Mouse (Mus musculus) lung, embryonic 14.5 days (tissue): ENCODE measurements around the gene Cox6a1. TPM values are rescaled to one million over a fixed set of nuclear protein-coding genes. Genes with fewer than 3 reads are reported as not detected.
A peak's percentile ranks its signal among the peaks of the same experiment; 100 is the strongest.
"Not testable (repeated sequence)": the region's sequence is repeated elsewhere in the genome, so short reads cannot be mapped to it uniquely, and the experiment has no call there.

Experiments used
- ATAC-seq: fragments of 200-750 bp; cut with Nextera tagmentation; 2 replicates; pipeline ENCODE4 v1.8.0; 2017; ENCODE audit warnings: mild to moderate bottlenecking, moderate TSS enrichment, moderate library complexity; ENCODE audit not compliant: insufficient read depth
- DNase-seq: peaks from one replicate; pipeline ENCODE4 v3.0.0-alpha.2; 2015
- H3K27ac ChIP-seq: fragments of 300-500 bp; sonication (generic); 2 replicates; pipeline ENCODE4 v1.5.1; 2014; ENCODE audit warnings: low read depth, mild to moderate bottlenecking, moderate library complexity
- H3K27me3 ChIP-seq: fragments of 300-500 bp; sonication (generic); 2 replicates; pipeline ENCODE4 v1.6.1; 2014; ENCODE audit warnings: low read length, control low read depth; ENCODE audit not compliant: insufficient read depth
- H3K36me3 ChIP-seq: fragments of 300-500 bp; sonication (generic); 2 replicates; pipeline ENCODE4 v1.6.1; 2014; ENCODE audit warnings: control low read depth; ENCODE audit not compliant: insufficient read depth
- H3K4me1 ChIP-seq: fragments of 300-500 bp; sonication (generic); 2 replicates; pipeline ENCODE4 v1.6.1; 2014; ENCODE audit warnings: antibody characterized with exemption, control low read depth; ENCODE audit not compliant: insufficient read depth
- H3K4me2 ChIP-seq: fragments of 300-500 bp; sonication (generic); 2 replicates; pipeline ENCODE4 v1.6.1; 2014; ENCODE audit warnings: mild to moderate bottlenecking
- H3K4me3 ChIP-seq: fragments of 300-500 bp; sonication (generic); 2 replicates; pipeline ENCODE4 v1.5.1; 2014; ENCODE audit warnings: low read depth, low read length
- H3K9ac ChIP-seq: fragments of 300-500 bp; sonication (generic); 2 replicates; pipeline ENCODE4 v1.6.1; 2014
- H3K9me3 ChIP-seq: fragments of 300-500 bp; sonication (generic); 2 replicates; pipeline ENCODE4 v1.6.1; 2016; ENCODE audit warnings: low read depth, low read length, control low read depth
- CTCF ChIP-seq: IDR thresholded peaks from 2 replicates; pipeline ENCODE4 v1.5.1; 2016; ENCODE audit warnings: antibody characterized with exemption, low read depth
- WGBS: fragments of 180-500 bp; shearing (Covaris S2); extraction: QIAGEN DNeasy Blood & Tissue Kit; methylation state at CpG from one replicate; pipeline ENCODE4 v1.1.7; 2014; 5-methylcytosine and 5-hydroxymethylcytosine counted together
- polyA plus RNA-seq: library from polyadenylated mRNA; unstranded; fragments of >200 nt; fragmentation: Nextera tagmentation; extraction: Ambion mirVana; gene quantifications from 2 replicates; pipeline ENCODE4 v1.2.1, GENCODE M21; 2014

Gene Cox6a1
- 842 and 846 TPM in 2 replicates for polyA plus RNA-seq

- Histone ChIP-seq H3K4me2 (peak within 1 kb of the TSS; percentile 87), H3K9me3 (no peaks in the 10 kb centered on the region; the same call in 1 of the 2 replicates), H3K9ac (peak within 1 kb of the TSS; percentile 71), H3K4me3 (peak within 1 kb of the TSS; percentile 91), H3K27ac (peak within 1 kb of the TSS; percentile 67), H3K36me3 (peaks cover 29% of the 10 kb centered on the region), H3K4me1 (peaks cover 4% of the 10 kb centered on the region; the same call in 1 of the 2 replicates), H3K27me3 (no peaks in the 10 kb centered on the region)
- DNase-seq (peak; percentile 100), ATAC-seq (peak; percentile 92)
- TF ChIP-seq CTCF, result peak; percentile 35; the same call in 1 of the 2 replicates
- under 1% methylated on average over 73 of the region's 74 CpGs for WGBS
These were observed at the start of gene Cox6a1 for GRCm38 (mm10) chr5:115348546-115349224. Gene Cox6a1 (minus strand): TSS chr5:115348981.

DNA sequence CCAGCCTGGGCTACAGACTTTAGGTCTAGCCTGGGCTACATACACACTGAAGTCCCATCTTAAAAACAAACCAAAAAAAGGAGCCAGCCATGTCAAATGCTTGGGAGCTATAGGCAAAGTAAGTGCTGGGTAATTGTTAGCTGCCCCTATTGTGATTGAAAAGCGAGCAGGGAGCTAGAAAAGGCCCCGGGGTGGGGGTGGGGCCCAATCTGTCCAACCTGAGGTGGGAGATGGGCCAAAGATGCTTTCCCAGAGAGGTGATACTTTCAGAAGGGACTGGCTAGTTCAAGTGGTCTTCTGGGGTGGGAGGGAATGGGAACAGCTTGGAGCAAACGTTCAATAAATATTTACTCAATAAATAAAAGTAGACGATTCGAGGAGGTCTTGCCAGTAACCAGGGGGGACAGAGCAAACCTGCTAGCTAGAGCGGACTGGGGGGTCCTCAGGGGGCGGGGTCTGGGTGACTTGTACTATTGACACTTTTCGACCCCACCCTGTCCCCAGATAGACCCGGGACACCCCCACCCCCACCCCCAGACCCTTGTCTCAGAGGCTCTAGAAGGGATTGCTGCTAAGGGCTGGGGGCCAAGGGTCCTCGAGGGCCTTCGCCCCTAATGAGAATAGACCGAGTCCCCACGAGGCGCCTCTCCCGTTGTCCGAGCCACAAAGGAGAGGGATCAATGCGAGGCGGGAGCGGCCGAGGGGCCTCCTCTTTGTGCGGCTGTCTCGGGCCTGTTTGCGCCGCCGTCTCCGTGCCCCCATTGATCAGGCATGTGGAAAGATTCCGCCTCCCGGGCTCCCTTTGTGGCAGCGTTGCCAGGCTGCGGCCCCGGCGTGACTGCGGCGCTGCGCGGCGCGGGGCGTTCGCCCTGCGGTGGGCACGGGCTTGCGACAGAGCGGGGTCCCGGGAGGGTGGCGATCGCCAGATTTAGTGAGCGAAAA is 49.3 kb upstream of the Cox6a1 start:
- 3% methylated on average over 48 of the region's 48 CpGs for WGBS
- H3K4me2 ChIP-seq, result peak overlapping the region; percentile 87
- no peaks in the 10 kb centered on the region for H3K27me3 ChIP-seq
- no peaks in the 10 kb centered on the region for H3K9me3 ChIP-seq
- peak overlapping the region; percentile 39 for H3K4me3 ChIP-seq
- ATAC-seq, result peak; percentile 46; the same call in 1 of the 2 replicates
- H3K9ac ChIP-seq, result peak overlapping the region; percentile 73
- no peak overlapping the region for H3K27ac ChIP-seq
- no peak for TF ChIP-seq CTCF
- DNase-seq, result peak; percentile 59
- no peaks in the 10 kb centered on the region for H3K4me1 ChIP-seq
- H3K36me3 ChIP-seq, result no peaks in the 10 kb centered on the region

DNA sequence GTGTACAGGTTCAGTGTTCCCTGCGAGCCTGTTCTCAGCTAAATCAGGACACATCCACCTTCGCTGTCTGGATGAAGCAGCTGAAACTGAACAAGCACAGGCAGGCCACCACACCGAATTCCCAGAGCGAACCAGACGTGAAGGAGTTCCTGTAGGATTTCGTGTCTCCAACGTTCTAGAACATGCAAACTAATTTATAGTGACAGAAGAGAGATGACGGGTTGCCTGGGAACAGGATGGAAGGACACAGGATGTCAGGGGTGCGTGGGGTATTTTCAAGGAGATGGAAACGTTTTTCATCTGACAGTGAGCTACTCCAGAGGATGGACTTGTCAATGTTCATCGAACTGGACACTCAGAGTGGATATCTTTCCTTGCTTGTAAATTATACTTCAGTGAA is 47.9 kb upstream of the Cox6a1 start:
- no peak for ATAC-seq
- WGBS, result 60% methylated on average over 11 of the region's 11 CpGs
- no peak for DNase-seq
- Histone ChIP-seq H3K9ac (no peak overlapping the region), H3K4me2 (no peak overlapping the region), H3K4me3 (no peak overlapping the region), H3K27me3 (no peaks in the 10 kb centered on the region), H3K9me3 (no peaks in the 10 kb centered on the region), H3K27ac (no peak overlapping the region), H3K4me1 (no peaks in the 10 kb centered on the region), H3K36me3 (no peaks in the 10 kb centered on the region)
- no peak for TF ChIP-seq CTCF

DNA sequence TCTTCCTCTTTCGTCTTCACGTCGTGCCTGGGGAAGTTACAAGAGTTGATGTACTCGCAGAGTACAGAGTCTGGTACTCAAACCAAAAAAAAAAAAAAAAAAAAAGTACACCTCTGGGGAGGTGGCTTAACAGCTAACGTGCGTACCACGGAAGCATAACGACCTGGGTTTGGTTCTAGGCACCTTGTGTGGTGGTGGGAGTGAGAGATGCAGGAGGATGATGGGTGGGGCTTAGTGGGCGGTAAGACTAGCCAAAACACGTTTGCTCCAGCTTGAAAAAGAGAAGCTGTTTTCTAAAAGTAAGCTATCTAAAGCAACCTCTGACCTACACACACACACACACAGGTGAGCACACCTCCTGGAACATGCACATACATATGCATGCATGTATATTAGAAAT is 46.1 kb upstream of the Cox6a1 start:
- no peak overlapping the region for H3K4me3 ChIP-seq

DNA sequence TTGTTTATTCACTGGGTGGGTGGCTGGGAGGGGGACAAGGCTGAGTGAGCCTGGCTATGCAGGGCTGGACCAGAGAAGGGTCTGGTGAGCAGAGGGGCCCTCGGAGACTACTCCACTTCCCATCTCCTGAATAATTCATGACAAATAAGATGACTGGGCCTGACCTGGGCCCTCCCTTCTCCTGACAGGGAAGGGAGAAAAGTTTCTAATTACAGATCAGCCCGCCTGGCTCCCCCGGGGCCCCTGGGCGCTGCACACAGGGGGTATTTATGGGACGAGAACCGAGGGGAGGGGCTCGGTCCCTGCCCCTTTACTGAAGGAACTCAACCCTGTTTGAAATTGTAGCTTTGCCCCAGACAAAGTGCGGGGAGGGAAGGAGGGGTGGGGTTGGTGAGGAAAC is 45.4 kb upstream of the Cox6a1 start:
- ATAC-seq (no peak; the same call in 1 of the 2 replicates), DNase-seq (no peak)
- Histone ChIP-seq H3K27ac (no peak overlapping the region), H3K27me3 (no peaks in the 10 kb centered on the region), H3K9ac (no peak overlapping the region), H3K4me2 (no peak overlapping the region), H3K4me1 (no peaks in the 10 kb centered on the region), H3K4me3 (no peak overlapping the region), H3K36me3 (no peaks in the 10 kb centered on the region), H3K9me3 (no peaks in the 10 kb centered on the region)
- 5% methylated on average over 8 of the region's 8 CpGs for WGBS
- TF ChIP-seq CTCF, result no peak

More for the DNA sequence above, 46.1 kb upstream of the Cox6a1 start:
- Histone ChIP-seq H3K36me3 (no peaks in the 10 kb centered on the region), H3K27me3 (no peaks in the 10 kb centered on the region), H3K9ac (no peak overlapping the region), H3K27ac (no peak overlapping the region), H3K9me3 (no peaks in the 10 kb centered on the region), H3K4me1 (no peaks in the 10 kb centered on the region), H3K4me2 (no peak overlapping the region)
- TF ChIP-seq CTCF, result no peak
- WGBS, result 19% methylated on average over 10 of the region's 10 CpGs
- ATAC-seq (no peak), DNase-seq (no peak)

DNA sequence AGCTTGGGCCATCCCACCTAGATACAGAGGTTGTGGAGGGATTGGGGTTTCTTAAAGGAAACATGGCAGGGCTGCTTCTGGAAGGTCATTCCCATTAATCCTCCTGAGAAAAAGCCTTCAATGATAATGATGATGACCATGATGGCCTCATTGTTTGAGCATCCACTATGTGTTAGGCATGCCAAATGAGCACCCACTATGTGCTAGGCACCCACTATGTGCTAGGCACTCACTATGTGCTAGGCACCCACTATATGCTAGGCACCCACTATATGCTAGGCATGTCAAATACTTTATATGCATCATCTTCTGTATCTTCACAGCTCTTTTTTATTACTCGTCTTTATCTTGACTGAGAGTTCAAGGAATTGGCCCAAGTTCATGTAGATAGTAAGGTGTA is 44.2 kb upstream of the Cox6a1 start:
- TF ChIP-seq CTCF, result no peak

GRCm38 (mm10) chr5:115391935-115392334 is 43.2 kb upstream of the Cox6a1 start:
- ATAC-seq (no peak), DNase-seq (no peak)
- H3K27ac ChIP-seq, result no peak overlapping the region
- H3K4me2 ChIP-seq, result no peak overlapping the region
- H3K9me3 ChIP-seq, result no peaks in the 10 kb centered on the region
- no peak overlapping the region for H3K9ac ChIP-seq
- no peak for TF ChIP-seq CTCF
- H3K4me1 ChIP-seq, result no peaks in the 10 kb centered on the region
- no peak overlapping the region for H3K4me3 ChIP-seq
- H3K27me3 ChIP-seq, result no peaks in the 10 kb centered on the region
- 22% methylated on average over 9 of the region's 9 CpGs for WGBS
- no peaks in the 10 kb centered on the region for H3K36me3 ChIP-seq

More for the DNA sequence above, 44.2 kb upstream of the Cox6a1 start:
- Histone ChIP-seq H3K9ac (no peak overlapping the region), H3K27ac (no peak overlapping the region), H3K36me3 (no peaks in the 10 kb centered on the region), H3K27me3 (no peaks in the 10 kb centered on the region), H3K4me2 (no peak overlapping the region), H3K4me1 (no peaks in the 10 kb centered on the region), H3K9me3 (no peaks in the 10 kb centered on the region), H3K4me3 (no peak overlapping the region)
- DNase-seq (no peak), ATAC-seq (no peak)
- 64% methylated on average over 1 of the region's 1 CpGs for whole genome bisulfite sequencing

- not testable (repeated sequence) for H3K4me3 ChIP-seq, DNase-seq, H3K4me2 ChIP-seq, ATAC-seq, H3K36me3 ChIP-seq, H3K9ac ChIP-seq, H3K4me1 ChIP-seq, H3K27ac ChIP-seq, H3K9me3 ChIP-seq, H3K27me3 ChIP-seq
- WGBS, result 81% methylated on average over 2 of the region's 2 CpGs
These were observed 30.1 kb upstream of the Cox6a1 start for GRCm38 (mm10) chr5:115378882-115379281.
